Comparison of ENCODE assay signal across 9 mouse cellular contexts in the genomic region with DNA sequence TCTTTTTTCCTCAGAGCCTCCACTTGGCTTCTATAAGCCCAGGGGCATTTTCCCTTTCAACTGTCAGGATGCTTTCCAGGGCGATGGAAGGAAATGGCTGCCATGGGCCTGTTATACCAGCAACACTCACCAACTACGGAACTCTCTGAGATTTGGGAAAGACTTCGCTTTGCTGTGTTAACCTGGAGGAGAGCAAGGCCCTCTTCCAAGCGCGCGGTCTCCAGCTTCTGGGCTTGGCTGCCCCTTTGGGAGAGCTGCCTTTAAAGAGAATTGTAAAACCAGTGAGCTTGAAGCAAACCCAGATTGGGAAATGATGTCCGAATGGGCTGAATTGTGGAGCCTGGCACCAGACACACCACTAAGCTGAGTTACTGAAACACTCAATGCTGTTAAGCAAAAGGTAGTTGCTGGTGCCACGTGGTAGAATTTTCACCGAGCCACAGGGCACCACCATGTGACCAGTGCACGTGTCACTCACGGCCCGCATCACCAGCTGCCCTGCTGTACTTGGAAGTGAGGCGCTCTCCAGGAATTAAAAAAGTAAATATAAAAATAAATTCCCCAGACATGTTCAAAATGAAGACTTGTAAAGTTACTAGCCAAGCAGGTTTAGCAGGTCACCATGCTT.
DNase-seq lines count a peak whose midpoint lies in the region; ATAC-seq and TF ChIP-seq lines count a peak whose summit lies in the region.
"Had no signal": no experiment of that assay in that cellular context is flagged by ENCODE, and none has a peak within 500 bp of the region (broad histone marks: within the 10 kb centered on the region; RNA-seq: fewer than 3 reads in every experiment).

No protein-coding gene starts in this region.

- H3K36me3 ChIP-seq in midbrain, embryonic 13.5 days: no peaks in the 10 kb centered on the region
- H3K36me3 ChIP-seq in midbrain, embryonic 10.5 days: no peaks in the 10 kb centered on the region
- no peaks in the 10 kb centered on the region for H3K36me3 ChIP-seq in stomach, postnatal 0 days (ENCODE audit: control insufficient read depth, insufficient read depth, low read length)
- H3K36me3 ChIP-seq: stomach, embryonic 15.5 days had no signal

- H3K4me1 ChIP-seq in midbrain, embryonic 13.5 days (replicated peaks): no peaks in the 10 kb centered on the region; the same call in 1 of the 2 replicates
- H3K4me1 ChIP-seq in midbrain, embryonic 10.5 days: peaks cover 8% of the 10 kb centered on the region
- H3K4me1 ChIP-seq in stomach, postnatal 0 days (replicated peaks; ENCODE audit: control insufficient read depth, insufficient read depth): no peaks in the 10 kb centered on the region
- H3K4me1 ChIP-seq: stomach, embryonic 15.5 days had no signal

- H3K9ac ChIP-seq in midbrain, embryonic 13.5 days (replicated peaks): no peak overlapping the region; the same call in 1 of the 2 replicates
- no peak overlapping the region for H3K9ac ChIP-seq in stomach, postnatal 0 days (ENCODE audit: low read length)
- H3K9ac ChIP-seq: stomach, embryonic 15.5 days had no signal

- no peaks in the 10 kb centered on the region for H3K27me3 ChIP-seq in midbrain, embryonic 13.5 days
- no peaks in the 10 kb centered on the region for H3K27me3 ChIP-seq in midbrain, embryonic 10.5 days (ENCODE audit: low read depth, poor library complexity, severe bottlenecking)
- H3K27me3 ChIP-seq in stomach, postnatal 0 days (ENCODE audit: control insufficient read depth, insufficient read depth, low read length): no peaks in the 10 kb centered on the region
- H3K27me3 ChIP-seq: stomach, embryonic 15.5 days had no signal

- H3K4me2 ChIP-seq in midbrain, embryonic 13.5 days (replicated peaks): no peak overlapping the region
- H3K4me2 ChIP-seq in stomach, postnatal 0 days (replicated peaks; ENCODE audit: low read depth): no peak overlapping the region
- H3K4me2 ChIP-seq: stomach, embryonic 15.5 days had no signal

- no peak for TF ChIP-seq CTCF in gastrocnemius, adult 2 months (IDR thresholded peaks at IDR 0.05)
- no peak for TF ChIP-seq CTCF in stomach, postnatal 0 days (IDR thresholded peaks at IDR 0.05; ENCODE audit: low read depth)

- intact Hi-C loops in gastrocnemius, adult 2 months (cut with DNase I): no loop called here

- ATAC-seq in midbrain, embryonic 13.5 days: peak; percentile 61
- peak; percentile 59; the same call in 1 of the 2 replicates for ATAC-seq in stomach, postnatal 0 days (ENCODE audit: low FRiP score, low TSS enrichment)

- TF ChIP-seq EP300 in stomach, postnatal 0 days (optimal IDR thresholded peaks at IDR 0.05): no peak

- no peak overlapping the region for H3K4me3 ChIP-seq in gastrocnemius, adult 2 months
- no peak overlapping the region for H3K4me3 ChIP-seq in midbrain, embryonic 13.5 days (replicated peaks)
- H3K4me3 ChIP-seq in midbrain, embryonic 10.5 days: no peak overlapping the region
- no peak overlapping the region for H3K4me3 ChIP-seq in stomach, postnatal 0 days (ENCODE audit: low read depth, low read length)
- H3K4me3 ChIP-seq: stomach, embryonic 15.5 days had no signal

- WGBS in midbrain, embryonic 13.5 days: 73% methylated on average over 13 of the region's 13 CpGs
- WGBS in midbrain, embryonic 10.5 days: 79% methylated on average over 13 of the region's 13 CpGs
- WGBS in stomach, postnatal 0 days: 63% methylated on average over 13 of the region's 13 CpGs

- no peaks in the 10 kb centered on the region for H3K9me3 ChIP-seq in midbrain, embryonic 13.5 days
- no peaks in the 10 kb centered on the region for H3K9me3 ChIP-seq in midbrain, embryonic 10.5 days (replicated peaks)
- H3K9me3 ChIP-seq in stomach, postnatal 0 days (ENCODE audit: control insufficient read depth, low read length): no peaks in the 10 kb centered on the region
- H3K9me3 ChIP-seq: stomach, embryonic 15.5 days had no signal

- peak overlapping the region; percentile 31; the same call in 1 of the 2 replicates for H3K27ac ChIP-seq in gastrocnemius, adult 2 months
- no peak overlapping the region for H3K27ac ChIP-seq in midbrain, embryonic 13.5 days
- H3K27ac ChIP-seq in midbrain, embryonic 10.5 days (replicated peaks): no peak overlapping the region
- no peak overlapping the region for H3K27ac ChIP-seq in stomach, postnatal 0 days (replicated peaks)
- H3K27ac ChIP-seq: stomach, embryonic 15.5 days had no signal

- DNase-seq in gastrocnemius, adult 2 months: peak; percentile 26
- DNase-seq in gastrocnemius, adult 18-20 months (ENCODE audit: low spot score): no peak
- DNase-seq in midbrain, embryonic 10.5 days (ENCODE audit: low spot score): no peak
- peak; percentile 21 for DNase-seq in kidney, postnatal 10 days
- peak; percentile 30 for DNase-seq in stomach, postnatal 0 days (ENCODE audit: low spot score)
- no peak for DNase-seq in right cerebral cortex, postnatal 25 days
- DNase-seq in heart, adult 9 months (ENCODE audit: low spot score in 2 of 2): no peak

Comparison
In these comparisons a context has a peak if more than half of its experiments do, and no peak if none do; other contexts are left out.
1. DNase-seq: peak in gastrocnemius, adult 2 months (single experiment), kidney, postnatal 10 days (single experiment) and stomach, postnatal 0 days (single experiment); none in gastrocnemius, adult 18-20 months (single experiment), midbrain, embryonic 10.5 days (single experiment), right cerebral cortex, postnatal 25 days (single experiment) and heart, adult 9 months (0 of 2).